Mouse (Mus musculus): ENCODE data around the gene Nudt16. TPM values are rescaled to one million over a fixed set of nuclear protein-coding genes. Genes with fewer than 3 reads are reported as not detected.

The Nudt16 gene
- polyA plus RNA-seq, 1 experiment from 2014 or later, result 15.3 TPM

- no peak overlapping the region for H3K4me3 ChIP-seq (ENCODE audit: low read depth, low read length)
- no peak overlapping the region for H3K27ac ChIP-seq (ENCODE audit: low read depth)
- ATAC-seq (ENCODE audit: insufficient read depth) (no peak), DNase-seq (no peak)
- 89% methylated on average over 5 of the region's 5 CpGs for WGBS
- H3K9ac ChIP-seq, result no peak overlapping the region
- no peaks in the 10 kb centered on the region for H3K27me3 ChIP-seq (ENCODE audit: insufficient read depth, low read length)
- no peaks in the 10 kb centered on the region for H3K36me3 ChIP-seq (ENCODE audit: insufficient read depth)
- H3K4me1 ChIP-seq (ENCODE audit: insufficient read depth), result no peaks in the 10 kb centered on the region
- TF ChIP-seq CTCF (IDR thresholded peaks at IDR 0.05; ENCODE audit: low read depth), result no peak
- no peak overlapping the region for H3K4me2 ChIP-seq
- H3K9me3 ChIP-seq (ENCODE audit: low read depth, low read length), result no peaks in the 10 kb centered on the region
Measured at GRCm38 (mm10) chr9:105103893-105104292, 27.7 kb downstream of the Nudt16 start.

- Histone ChIP-seq H3K27ac (ENCODE audit: low read depth) (no peak overlapping the region), H3K9me3 (ENCODE audit: low read depth, low read length) (no peaks in the 10 kb centered on the region), H3K27me3 (ENCODE audit: insufficient read depth, low read length) (no peaks in the 10 kb centered on the region), H3K36me3 (ENCODE audit: insufficient read depth) (no peaks in the 10 kb centered on the region), H3K4me2 (no peak overlapping the region), H3K4me3 (ENCODE audit: low read depth, low read length) (no peak overlapping the region), H3K4me1 (ENCODE audit: insufficient read depth) (no peaks in the 10 kb centered on the region), H3K9ac (no peak overlapping the region)
- no peak for TF ChIP-seq CTCF (IDR thresholded peaks at IDR 0.05; ENCODE audit: low read depth)
- ATAC-seq (ENCODE audit: insufficient read depth), result no peak
- DNase-seq, result no peak
- 37% methylated on average over 1 of the region's 1 CpGs for WGBS
Measured at GRCm38 (mm10) chr9:105101911-105102310, 29.7 kb downstream of the Nudt16 start.

GRCm38 (mm10) chr9:105100807-105101570 is 30.6 kb downstream of the Nudt16 start:
- no peak for TF ChIP-seq CTCF (IDR thresholded peaks at IDR 0.05; ENCODE audit: low read depth)
- ATAC-seq (ENCODE audit: insufficient read depth) (no peak), DNase-seq (no peak)
- H3K27me3 ChIP-seq (ENCODE audit: insufficient read depth, low read length), result no peaks in the 10 kb centered on the region
- 40% methylated on average over 15 of the region's 15 CpGs for WGBS
- no peaks in the 10 kb centered on the region for H3K36me3 ChIP-seq (ENCODE audit: insufficient read depth)
- H3K9me3 ChIP-seq (ENCODE audit: low read depth, low read length), result no peaks in the 10 kb centered on the region
- no peak overlapping the region for H3K27ac ChIP-seq (ENCODE audit: low read depth)
- H3K4me2 ChIP-seq, result no peak overlapping the region
- H3K9ac ChIP-seq, result no peak overlapping the region
- no peaks in the 10 kb centered on the region for H3K4me1 ChIP-seq (ENCODE audit: insufficient read depth)
- H3K4me3 ChIP-seq (ENCODE audit: low read depth, low read length), result no peak overlapping the region

- DNase-seq (no peak), ATAC-seq (ENCODE audit: insufficient read depth) (no peak)
- Histone ChIP-seq H3K9me3 (ENCODE audit: low read depth, low read length) (no peaks in the 10 kb centered on the region), H3K4me1 (ENCODE audit: insufficient read depth) (no peaks in the 10 kb centered on the region), H3K36me3 (ENCODE audit: insufficient read depth) (peaks cover 22% of the 10 kb centered on the region), H3K4me3 (ENCODE audit: low read depth, low read length) (no peak overlapping the region), H3K4me2 (no peak overlapping the region), H3K27me3 (ENCODE audit: insufficient read depth, low read length) (no peaks in the 10 kb centered on the region), H3K27ac (ENCODE audit: low read depth) (no peak overlapping the region), H3K9ac (no peak overlapping the region)
- no peak for TF ChIP-seq CTCF (IDR thresholded peaks at IDR 0.05; ENCODE audit: low read depth)
- 79% methylated on average over 3 of the region's 3 CpGs for WGBS
Measured at GRCm38 (mm10) chr9:105080246-105080645, 51.4 kb downstream of the Nudt16 start.

Other genes starting within 250 kb of the Nudt16 start
- 115 and 118 TPM in 2 replicates for gene Mrpl3, start 78.6 kb downstream of the Nudt16 start, polyA plus RNA-seq (2014; fragmentation: Nextera tagmentation; extraction: Ambion mirVana)
- not detected in 2 replicates for gene 1700080E11Rik, start 13.3 kb upstream of the Nudt16 start, polyA plus RNA-seq (2014; fragmentation: Nextera tagmentation; extraction: Ambion mirVana)

All from lung, embryonic 14.5 days (tissue).